Mouse (Mus musculus): ENCODE measurements around the gene Pigv.
A peak's percentile ranks its signal among the peaks of the same experiment; 100 is the strongest.

Gene Pigv

GRCm38 (mm10) chr4:133645195-133645594 is 27.3 kb downstream of the Pigv start:
- DNase-seq, result no peak

- no peak for DNase-seq
These were observed 38.4 kb downstream of the Pigv start for GRCm38 (mm10) chr4:133634043-133634410.

- peak; percentile 88 for DNase-seq
These were observed 39.0 kb downstream of the Pigv start for GRCm38 (mm10) chr4:133633332-133634042.

- DNase-seq, result no peak
These were observed 39.7 kb downstream of the Pigv start for GRCm38 (mm10) chr4:133632483-133633327.

GRCm38 (mm10) chr4:133631769-133632411 is 40.6 kb downstream of the Pigv start:
- DNase-seq, result no peak

- DNase-seq, result no peak
These were observed 41.2 kb downstream of the Pigv start for GRCm38 (mm10) chr4:133631071-133631768.

GRCm38 (mm10) chr4:133630326-133630920 is 42.0 kb downstream of the Pigv start:
- DNase-seq, result no peak

GRCm38 (mm10) chr4:133629191-133629590 is 43.3 kb downstream of the Pigv start:
- no peak for DNase-seq

GRCm38 (mm10) chr4:133628517-133628916 is 43.9 kb downstream of the Pigv start:
- DNase-seq, result no peak

GRCm38 (mm10) chr4:133627039-133627438 is 45.4 kb downstream of the Pigv start:
- no peak for DNase-seq

- DNase-seq, result no peak
These were observed 45.8 kb downstream of the Pigv start for GRCm38 (mm10) chr4:133626621-133627020.

GRCm38 (mm10) chr4:133626221-133626620 is 46.2 kb downstream of the Pigv start:
- no peak for DNase-seq

GRCm38 (mm10) chr4:133625621-133626071 is 46.8 kb downstream of the Pigv start:
- DNase-seq, result no peak

- no peak for DNase-seq
These were observed 47.6 kb downstream of the Pigv start for GRCm38 (mm10) chr4:133624830-133625229.

- no peak for DNase-seq
These were observed 50.2 kb downstream of the Pigv start for GRCm38 (mm10) chr4:133622161-133622695.

GRCm38 (mm10) chr4:133620668-133621067 is 51.8 kb downstream of the Pigv start:
- no peak for DNase-seq

GRCm38 (mm10) chr4:133619473-133620136 is 52.8 kb downstream of the Pigv start:
- no peak for DNase-seq

GRCm38 (mm10) chr4:133617936-133618335 is 54.5 kb downstream of the Pigv start:
- no peak for DNase-seq

GRCm38 (mm10) chr4:133615416-133615815 is 57.0 kb downstream of the Pigv start:
- DNase-seq, result no peak

GRCm38 (mm10) chr4:133614274-133614761 is 58.1 kb downstream of the Pigv start:
- DNase-seq, result no peak

GRCm38 (mm10) chr4:133613867-133614266 is 58.6 kb downstream of the Pigv start:
- DNase-seq, result no peak

Measured in right cerebral cortex, postnatal 4 days (tissue).